Mouse (Mus musculus) forebrain, embryonic 15.5 days (tissue): ENCODE measurements around the gene Smpd2. TPM values are rescaled to one million over a fixed set of nuclear protein-coding genes. Genes with fewer than 3 reads are reported as not detected.

Experiments
- ATAC-seq: fragments of 200-750 bp; cut with Nextera tagmentation; replicated peaks from 2 replicates; pipeline ENCODE4 v1.8.0; 2017; ENCODE audit warnings: mild to moderate bottlenecking, moderate TSS enrichment, moderate library complexity
- H3K27ac ChIP-seq: fragments of 300-500 bp; sonication (generic); replicated peaks from 2 replicates; pipeline ENCODE4 v1.5.1; 2015; ENCODE audit warnings: mild to moderate bottlenecking, inconsistent platforms
- H3K27me3 ChIP-seq: fragments of 300-500 bp; sonication (generic); 2 replicates; pipeline ENCODE4 v1.6.1; 2015; ENCODE audit warnings: inconsistent platforms
- H3K36me3 ChIP-seq: fragments of 300-500 bp; sonication (generic); 2 replicates; pipeline ENCODE4 v1.6.1; 2015; ENCODE audit warnings: mild to moderate bottlenecking, inconsistent platforms
- H3K4me1 ChIP-seq: fragments of 300-500 bp; sonication (generic); 2 replicates; pipeline ENCODE4 v1.6.1; 2015; ENCODE audit warnings: inconsistent platforms
- H3K4me2 ChIP-seq: fragments of 300-500 bp; sonication (generic); replicated peaks from 2 replicates; pipeline ENCODE4 v1.6.1; 2015; ENCODE audit warnings: mild to moderate bottlenecking, inconsistent platforms
- H3K4me3 ChIP-seq: fragments of 300-500 bp; sonication (generic); 2 replicates; pipeline ENCODE4 v1.5.1; 2015; ENCODE audit warnings: mild to moderate bottlenecking, inconsistent platforms
- H3K9ac ChIP-seq: fragments of 300-500 bp; sonication (generic); replicated peaks from 2 replicates; pipeline ENCODE4 v1.6.1; 2015; ENCODE audit warnings: mild to moderate bottlenecking, inconsistent platforms
- H3K9me3 ChIP-seq: fragments of 300-500 bp; sonication (generic); 2 replicates; pipeline ENCODE4 v1.6.1; 2016; ENCODE audit warnings: inconsistent platforms
- WGBS: fragments of 180-500 bp; shearing (Covaris S2); methylation state at CpG from one replicate; pipeline ENCODE4 v1.1.7; 2015; ENCODE audit warnings: mixed read lengths; 5-methylcytosine and 5-hydroxymethylcytosine counted together
- polyA plus RNA-seq: library from polyadenylated mRNA; unstranded; fragments of >200 nt; fragmentation: Nextera tagmentation; extraction: Ambion mirVana; gene quantifications from 2 replicates; pipeline ENCODE4 v1.2.1, GENCODE M21; 2015

Gene Smpd2
- polyA plus RNA-seq, 1 experiment from 2014 or later: 38.2 TPM

DNA sequence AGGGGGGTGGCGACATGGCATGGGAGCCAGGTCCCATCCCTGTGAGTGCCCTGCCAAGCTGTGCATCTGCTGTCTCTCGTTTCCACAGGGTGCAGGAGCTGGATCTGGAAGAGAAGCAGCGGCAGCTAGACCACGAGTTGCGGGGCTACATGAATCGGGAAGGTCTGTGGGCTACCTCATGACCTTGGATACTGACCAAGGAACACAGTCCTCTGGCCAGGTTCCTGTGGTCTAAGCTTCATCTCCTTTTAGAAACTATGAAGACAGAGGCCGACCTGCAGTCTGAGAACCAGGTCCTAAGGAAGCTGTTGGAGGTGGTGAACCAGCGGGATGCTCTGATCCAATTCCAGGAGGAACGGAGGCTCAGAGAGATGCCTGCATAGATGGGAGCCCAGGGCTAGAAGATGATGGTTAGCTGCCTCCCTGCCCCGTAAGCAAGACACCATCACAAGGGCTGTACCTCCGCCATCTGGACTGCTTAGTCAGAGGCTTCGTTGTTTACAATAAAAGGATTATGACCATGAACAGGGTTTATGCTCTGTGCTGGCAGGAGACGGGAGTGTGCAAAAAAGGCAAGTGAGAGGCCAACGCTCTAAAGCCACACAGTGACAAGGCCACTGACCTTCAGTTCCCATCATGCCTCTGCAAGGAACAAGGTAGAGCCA is 3.5 kb downstream of the Smpd2 start:
- H3K9ac ChIP-seq: no peak overlapping the region
- H3K4me2 ChIP-seq: no peak overlapping the region
- H3K36me3 ChIP-seq: peaks cover 39% of the 10 kb centered on the region
- peaks cover 21% of the 10 kb centered on the region for H3K4me1 ChIP-seq
- no peak overlapping the region for H3K27ac ChIP-seq
- ATAC-seq: no peak
- H3K9me3 ChIP-seq: no peaks in the 10 kb centered on the region
- whole genome bisulfite sequencing: 79% methylated on average over 14 of the region's 14 CpGs
- no peaks in the 10 kb centered on the region for H3K27me3 ChIP-seq
- H3K4me3 ChIP-seq: no peak overlapping the region

DNA sequence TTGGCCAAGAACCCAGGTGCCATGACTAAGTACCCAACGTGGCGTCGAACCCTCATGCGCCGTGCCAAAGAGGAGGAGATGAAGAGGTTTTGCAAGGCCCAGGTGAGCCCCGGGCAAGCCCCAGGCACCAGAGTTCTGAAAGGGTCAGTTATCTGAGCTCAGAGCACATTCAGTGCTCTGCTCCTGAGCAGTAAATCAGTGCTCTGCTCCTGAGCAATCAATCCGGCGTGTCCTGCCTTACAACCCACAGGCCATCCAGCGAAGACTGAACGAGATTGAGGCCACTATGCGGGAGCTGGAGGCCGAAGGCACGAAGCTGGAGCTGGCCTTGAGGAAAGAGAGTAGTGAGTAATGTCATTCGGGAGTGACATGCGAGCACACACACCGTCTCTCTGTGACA is 4.4 kb downstream of the Smpd2 start:
- Histone ChIP-seq H3K9ac (no peak overlapping the region), H3K27me3 (no peaks in the 10 kb centered on the region), H3K27ac (no peak overlapping the region), H3K4me3 (no peak overlapping the region), H3K4me2 (no peak overlapping the region), H3K36me3 (peaks cover 39% of the 10 kb centered on the region), H3K9me3 (no peaks in the 10 kb centered on the region), H3K4me1 (peaks cover 21% of the 10 kb centered on the region)
- 96% methylated on average over 16 of the region's 16 CpGs for WGBS
- no peak for ATAC-seq

DNA sequence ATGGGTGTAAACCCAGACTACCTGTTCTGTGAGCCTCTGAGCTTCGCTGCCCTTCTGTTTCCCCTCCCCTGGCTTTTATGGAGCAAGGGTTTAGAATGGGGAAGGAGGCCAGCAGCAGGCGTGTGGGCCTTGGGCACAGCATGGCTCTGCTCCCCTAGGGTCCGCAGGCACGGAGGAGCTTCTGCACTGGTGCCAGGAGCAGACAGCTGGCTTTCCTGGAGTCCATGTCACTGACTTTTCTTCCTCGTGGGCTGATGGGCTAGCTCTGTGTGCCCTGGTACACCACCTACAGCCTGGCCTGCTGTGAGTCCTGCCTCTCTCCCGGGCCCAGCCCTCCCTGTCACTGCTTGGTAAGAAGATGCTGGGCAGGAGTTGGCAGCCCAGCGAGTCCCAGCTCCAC is 7.7 kb downstream of the Smpd2 start:
- no peak overlapping the region for H3K9ac ChIP-seq
- H3K4me1 ChIP-seq: peaks cover 6% of the 10 kb centered on the region
- H3K4me3 ChIP-seq: no peak overlapping the region
- H3K27me3 ChIP-seq: no peaks in the 10 kb centered on the region
- H3K4me2 ChIP-seq: no peak overlapping the region
- ATAC-seq: no peak
- H3K9me3 ChIP-seq: no peaks in the 10 kb centered on the region
- peaks cover 39% of the 10 kb centered on the region for H3K36me3 ChIP-seq
- no peak overlapping the region for H3K27ac ChIP-seq
- 79% methylated on average over 7 of the region's 7 CpGs for WGBS

DNA sequence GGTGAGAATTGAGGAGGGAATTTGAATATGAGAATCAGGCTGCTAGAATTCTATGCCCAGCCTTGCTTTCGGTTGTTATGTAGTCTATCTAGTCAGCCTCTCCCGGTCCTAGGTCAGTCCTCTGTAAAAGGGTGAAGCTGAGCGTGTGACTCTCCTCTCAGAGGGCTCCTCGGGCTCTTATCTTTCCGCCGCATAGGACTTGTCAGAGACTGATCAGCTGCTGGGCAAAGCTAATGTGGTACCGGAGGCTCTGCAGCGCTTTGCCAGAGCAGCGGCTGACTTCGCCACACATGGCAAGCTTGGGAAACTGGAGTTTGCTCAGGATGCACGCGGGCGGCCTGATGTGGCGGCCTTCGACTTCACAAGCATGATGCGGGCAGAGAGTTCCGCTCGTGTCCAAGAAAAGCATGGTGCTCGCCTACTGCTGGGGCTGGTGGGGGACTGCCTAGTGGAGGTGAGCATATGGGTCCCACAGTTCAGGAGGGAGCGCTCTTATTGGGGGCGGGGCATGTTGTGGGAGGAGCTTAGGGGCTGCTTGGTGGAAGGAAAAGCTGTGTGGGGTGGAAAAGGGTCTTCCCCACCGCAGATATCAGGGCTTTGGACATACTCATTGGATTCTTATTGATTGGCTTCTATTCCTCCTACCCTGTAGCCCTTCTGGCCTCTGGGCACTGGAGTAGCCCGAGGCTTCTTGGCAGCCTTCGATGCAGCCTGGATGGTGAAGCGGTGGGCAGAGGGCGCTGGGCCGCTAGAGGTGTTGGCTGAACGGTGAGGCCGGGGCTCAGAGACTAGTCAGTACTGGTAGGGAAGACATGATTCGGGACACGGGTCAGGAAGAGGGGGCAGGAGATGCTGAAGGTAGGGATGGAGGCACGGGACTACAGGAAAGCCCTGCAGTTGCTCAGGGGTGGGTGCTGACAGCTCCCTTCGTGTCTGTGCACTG is 9.0 kb downstream of the Smpd2 start:
- H3K4me2 ChIP-seq: no peak overlapping the region
- H3K9ac ChIP-seq: no peak overlapping the region
- H3K4me1 ChIP-seq: peaks cover 16% of the 10 kb centered on the region
- H3K27me3 ChIP-seq: no peaks in the 10 kb centered on the region
- peaks cover 27% of the 10 kb centered on the region for H3K36me3 ChIP-seq
- H3K27ac ChIP-seq: no peak overlapping the region
- 76% methylated on average over 33 of the region's 33 CpGs for WGBS
- no peak overlapping the region for H3K4me3 ChIP-seq
- H3K9me3 ChIP-seq: no peaks in the 10 kb centered on the region
- no peak for ATAC-seq

GRCm38 (mm10) chr10:41479961-41480360 is 10.2 kb downstream of the Smpd2 start:
- H3K36me3 ChIP-seq: peaks cover 16% of the 10 kb centered on the region
- no peak for ATAC-seq

DNA sequence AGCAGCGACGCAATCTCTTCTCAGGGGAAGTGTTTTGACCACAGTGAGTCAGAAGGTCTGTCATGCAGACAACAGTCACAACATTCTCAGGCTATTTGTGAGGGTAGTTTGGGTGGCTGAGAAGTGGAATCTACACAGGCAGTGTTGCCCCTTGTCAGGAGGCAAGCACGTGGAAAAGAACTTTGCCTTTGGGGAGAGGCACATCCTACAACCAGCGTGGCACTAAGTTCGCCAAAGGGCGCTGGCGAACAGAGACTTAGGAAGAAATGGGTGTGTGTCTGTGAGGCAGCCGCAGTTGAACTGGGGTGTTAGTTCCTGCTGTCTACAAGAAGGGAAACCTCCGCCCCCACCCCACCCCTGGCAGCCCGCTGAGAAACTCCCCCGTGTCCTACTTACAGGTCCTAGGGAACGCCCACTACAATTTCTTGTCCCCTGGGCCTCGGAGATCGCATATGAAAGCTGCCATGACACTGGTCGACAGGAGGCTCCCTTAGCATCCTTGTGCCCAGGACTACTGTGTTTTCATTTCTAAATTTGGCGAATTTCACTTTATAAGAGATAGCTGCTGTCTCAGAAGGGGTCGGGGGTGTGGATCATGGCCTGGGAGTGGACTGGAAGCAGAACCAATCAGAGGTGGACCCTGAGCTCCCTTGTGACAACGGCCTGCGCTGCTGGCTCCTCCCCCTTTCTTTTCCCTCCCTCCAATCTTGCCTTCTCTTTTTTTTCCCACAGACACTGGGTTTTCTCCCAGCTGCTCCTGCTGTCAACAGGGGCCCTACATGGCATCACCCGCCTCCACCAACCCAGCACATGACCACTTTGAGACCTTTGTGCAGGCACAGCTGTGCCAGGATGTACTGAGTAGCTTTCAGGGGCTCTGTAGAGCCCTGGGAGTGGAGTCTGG is 12.6 kb downstream of the Smpd2 start:
- Histone ChIP-seq H3K4me2 (peak overlapping the region; percentile 76), H3K27me3 (no peaks in the 10 kb centered on the region), H3K9me3 (no peaks in the 10 kb centered on the region), H3K27ac (peak overlapping the region; percentile 80), H3K36me3 (peaks cover 2% of the 10 kb centered on the region; the same call in 1 of the 2 replicates), H3K4me3 (peak overlapping the region; percentile 58), H3K9ac (peak overlapping the region; percentile 55), H3K4me1 (peaks cover 21% of the 10 kb centered on the region)
- 2% methylated on average over 20 of the region's 20 CpGs for WGBS
- peak; percentile 70 for ATAC-seq

More at GRCm38 (mm10) chr10:41479961-41480360, 10.2 kb downstream of the Smpd2 start:
- WGBS: 85% methylated on average over 3 of the region's 3 CpGs
- H3K27ac ChIP-seq: no peak overlapping the region
- no peak overlapping the region for H3K4me3 ChIP-seq
- no peaks in the 10 kb centered on the region for H3K9me3 ChIP-seq
- H3K27me3 ChIP-seq: no peaks in the 10 kb centered on the region
- no peak overlapping the region for H3K4me2 ChIP-seq
- H3K9ac ChIP-seq: no peak overlapping the region
- peaks cover 21% of the 10 kb centered on the region for H3K4me1 ChIP-seq

DNA sequence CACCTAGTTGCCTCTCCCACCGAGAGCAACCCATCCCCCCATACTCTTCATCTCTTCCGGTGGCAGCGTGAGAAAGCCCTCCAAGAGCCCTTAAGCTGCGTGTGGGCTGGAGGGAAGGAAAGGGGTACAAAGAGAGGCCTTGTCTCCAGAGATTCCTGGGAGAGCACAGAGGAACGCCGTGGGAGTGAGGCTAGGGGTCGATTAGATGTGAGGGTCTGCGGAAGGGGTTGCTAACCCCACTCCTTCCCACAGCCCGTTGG is 13.2 kb downstream of the Smpd2 start:
- Histone ChIP-seq H3K27me3 (no peaks in the 10 kb centered on the region), H3K4me2 (peak overlapping the region; percentile 76), H3K27ac (peak overlapping the region; percentile 80), H3K36me3 (peaks cover 1% of the 10 kb centered on the region; the same call in 1 of the 2 replicates), H3K4me1 (peaks cover 21% of the 10 kb centered on the region), H3K9ac (peak overlapping the region; percentile 55), H3K9me3 (no peaks in the 10 kb centered on the region), H3K4me3 (peak overlapping the region; percentile 58)
- 0% methylated on average over 9 of the region's 9 CpGs for WGBS
- peak; percentile 32 for ATAC-seq

DNA sequence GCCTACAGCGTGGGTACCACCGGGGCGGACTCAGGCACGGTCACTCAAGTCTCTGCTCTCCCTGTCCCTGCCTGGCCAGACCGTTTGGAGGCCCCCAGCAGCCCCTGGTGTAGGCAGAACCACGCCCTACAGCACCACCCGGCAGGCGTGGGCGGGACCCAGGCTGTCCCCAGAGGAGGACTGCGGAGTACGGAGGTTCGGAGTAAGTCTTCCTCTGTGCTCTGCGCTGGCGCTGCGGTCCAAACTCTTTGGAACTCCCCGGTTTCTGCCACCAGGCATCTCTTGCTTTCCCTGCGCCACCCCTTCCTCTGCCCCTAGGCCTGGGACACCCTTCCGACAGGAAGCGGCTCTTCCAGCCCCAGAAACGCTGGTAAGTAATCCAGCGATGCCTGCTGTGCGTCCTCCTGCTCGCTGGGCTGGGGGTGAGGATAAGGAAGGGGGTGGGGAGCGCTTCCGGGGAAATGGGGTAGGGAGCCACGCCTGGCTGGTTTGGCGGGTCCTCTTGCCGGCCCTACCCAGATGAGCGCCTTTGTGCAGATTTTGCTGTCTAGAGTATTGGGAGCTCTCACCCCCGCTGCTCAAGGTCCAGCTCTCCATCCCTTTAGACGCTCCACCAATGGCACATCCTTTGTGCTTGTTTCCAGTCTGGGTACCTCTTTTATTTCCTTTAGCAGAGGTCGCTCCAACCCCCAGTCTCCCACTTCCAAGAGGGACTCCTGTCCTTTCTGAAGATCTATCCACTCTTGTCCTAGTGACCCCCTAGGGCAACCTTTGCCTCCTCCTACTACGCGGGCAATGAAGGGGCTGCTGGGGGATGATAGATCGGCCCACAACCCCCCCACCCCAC is 13.8 kb downstream of the Smpd2 start, which contains the start of gene Mical1:
Mical1 (plus strand) TSS at position 144 of the 847 bp plus-strand sequence.
- Histone ChIP-seq H3K9me3 (no peaks in the 10 kb centered on the region), H3K36me3 (no peaks in the 10 kb centered on the region; the same call in 1 of the 2 replicates), H3K9ac (peak within 1 kb of the TSS; percentile 55), H3K27me3 (no peaks in the 10 kb centered on the region), H3K4me1 (peaks cover 21% of the 10 kb centered on the region), H3K4me2 (peak within 1 kb of the TSS; percentile 76), H3K27ac (peak within 1 kb of the TSS; percentile 80), H3K4me3 (peak within 1 kb of the TSS; percentile 58)
- peak; percentile 78 for ATAC-seq
- WGBS: under 1% methylated on average over 35 of the region's 35 CpGs

DNA sequence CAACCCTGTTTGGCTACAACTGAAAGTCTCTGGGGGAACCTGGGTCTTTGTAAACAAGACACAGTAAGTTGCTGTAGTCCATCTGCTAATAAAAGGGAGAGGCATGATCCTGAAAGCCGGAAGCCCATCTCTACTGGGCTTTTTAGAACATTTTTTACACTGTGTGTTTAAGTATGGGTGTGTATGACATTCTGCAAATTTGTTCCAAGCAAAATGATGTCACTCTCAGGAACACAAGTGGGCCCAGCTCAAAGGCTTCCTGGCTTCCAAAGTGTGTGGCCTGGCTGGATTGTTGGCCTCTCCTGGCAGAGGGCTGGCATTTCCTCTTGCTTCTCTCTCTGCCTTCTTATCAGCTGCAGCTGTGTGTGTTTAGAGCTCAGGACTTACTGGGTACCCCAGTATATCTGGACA is 15.2 kb downstream of the Smpd2 start:
- H3K4me2 ChIP-seq: no peak overlapping the region
- WGBS: 82% methylated on average over 1 of the region's 1 CpGs
- H3K36me3 ChIP-seq: no peaks in the 10 kb centered on the region
- no peak for ATAC-seq
- H3K9me3 ChIP-seq: no peaks in the 10 kb centered on the region
- peaks cover 21% of the 10 kb centered on the region for H3K4me1 ChIP-seq
- H3K27me3 ChIP-seq: no peaks in the 10 kb centered on the region
- no peak overlapping the region for H3K9ac ChIP-seq
- H3K4me3 ChIP-seq: no peak overlapping the region
- H3K27ac ChIP-seq: no peak overlapping the region

GRCm38 (mm10) chr10:41473782-41474468 is 16.2 kb downstream of the Smpd2 start:
- H3K9ac ChIP-seq: no peak overlapping the region

More at GRCm38 (mm10) chr10:41473782-41474468, 16.2 kb downstream of the Smpd2 start:
- H3K9me3 ChIP-seq: no peaks in the 10 kb centered on the region
- no peak for ATAC-seq
- WGBS: 85% methylated on average over 6 of the region's 6 CpGs
- H3K27ac ChIP-seq: no peak overlapping the region
- H3K27me3 ChIP-seq: no peaks in the 10 kb centered on the region
- no peak overlapping the region for H3K4me3 ChIP-seq
- no peak overlapping the region for H3K4me2 ChIP-seq
- H3K36me3 ChIP-seq: no peaks in the 10 kb centered on the region
- H3K4me1 ChIP-seq: peaks cover 21% of the 10 kb centered on the region
